Mouse (Mus musculus) stomach, embryonic 16.5 days (tissue): ENCODE results near the gene Arid3a. TPM values are rescaled to one million over a fixed set of nuclear protein-coding genes. Genes with fewer than 3 reads are reported as not detected.
A peak's percentile ranks its signal among the peaks of the same experiment; 100 is the strongest.

Experiments
- ATAC-seq: fragments of 200-750 bp; cut with Nextera tagmentation; 2 replicates; pipeline ENCODE4 v1.8.0; 2017; ENCODE audit warnings: moderate number of reproducible peaks, moderate TSS enrichment; ENCODE audit not compliant: insufficient read depth, low FRiP score
- H3K27ac ChIP-seq: fragments of 300-500 bp; sonication (generic); 2 replicates; pipeline ENCODE4 v1.5.1; 2014; ENCODE audit warnings: low read length
- H3K27me3 ChIP-seq: fragments of 300-500 bp; sonication (generic); 2 replicates; pipeline ENCODE4 v1.6.1; 2014; ENCODE audit warnings: low read length, control low read depth, mixed read lengths; ENCODE audit not compliant: control insufficient read depth, insufficient read depth
- H3K36me3 ChIP-seq: fragments of 300-500 bp; sonication (generic); 2 replicates; pipeline ENCODE4 v1.6.1; 2014; ENCODE audit warnings: low read length; ENCODE audit not compliant: control insufficient read depth, insufficient read depth
- H3K4me1 ChIP-seq: fragments of 300-500 bp; sonication (generic); 2 replicates; pipeline ENCODE4 v1.6.1; 2014; ENCODE audit warnings: low read length, control low read depth, mixed read lengths; ENCODE audit not compliant: control insufficient read depth, insufficient read depth
- H3K4me2 ChIP-seq: fragments of 300-500 bp; sonication (generic); 2 replicates; pipeline ENCODE4 v1.6.1; 2014; ENCODE audit warnings: low read depth, low read length, mixed read lengths
- H3K4me3 ChIP-seq: fragments of 300-500 bp; sonication (generic); replicated peaks from 2 replicates; pipeline ENCODE4 v1.5.1; 2014; ENCODE audit warnings: mild to moderate bottlenecking, low read length
- H3K9ac ChIP-seq: fragments of 300-500 bp; sonication (generic); 2 replicates; pipeline ENCODE4 v1.6.1; 2014; ENCODE audit warnings: low read length
- H3K9me3 ChIP-seq: fragments of 300-500 bp; sonication (generic); replicated peaks from 2 replicates; pipeline ENCODE4 v1.6.1; 2016; ENCODE audit warnings: low read length, control low read depth; ENCODE audit not compliant: control insufficient read depth
- WGBS: fragments of 180-500 bp; shearing (Covaris S2); extraction: QIAGEN DNeasy Blood & Tissue Kit; methylation state at CpG from one replicate; pipeline ENCODE4 v1.1.7; 2014; 5-methylcytosine and 5-hydroxymethylcytosine counted together
- polyA plus RNA-seq: library from polyadenylated mRNA; unstranded; fragments of >200 nt; fragmentation: Nextera tagmentation; extraction: Ambion mirVana; gene quantifications from 2 replicates; pipeline ENCODE4 v1.2.1, GENCODE M21; 2015

Gene Arid3a
- polyA plus RNA-seq, 1 experiment from 2014 or later = 5.2 TPM

DNA sequence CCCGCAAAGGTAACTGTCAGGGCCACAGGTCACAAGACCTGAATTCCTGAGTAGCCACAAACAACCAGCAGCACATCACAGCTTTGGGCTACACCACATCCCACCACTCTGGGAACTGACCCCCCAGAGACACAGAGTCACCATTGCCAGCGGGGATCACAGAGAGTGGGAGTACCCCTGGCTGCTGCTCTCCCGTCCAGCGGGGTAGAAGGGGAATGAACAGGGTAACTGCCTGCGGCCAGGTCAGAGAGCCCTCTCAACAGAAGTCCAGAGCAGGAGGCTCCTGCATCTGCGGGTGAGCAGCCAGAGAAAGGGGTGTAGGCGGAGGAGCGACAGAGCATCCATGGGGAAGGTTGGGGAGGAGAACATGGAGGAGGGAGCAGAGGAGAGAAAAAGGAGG, 10.8 kb upstream of the Arid3a start:
- H3K27ac ChIP-seq = peak overlapping the region; percentile 76
- H3K4me1 ChIP-seq = peaks cover 39% of the 10 kb centered on the region

DNA sequence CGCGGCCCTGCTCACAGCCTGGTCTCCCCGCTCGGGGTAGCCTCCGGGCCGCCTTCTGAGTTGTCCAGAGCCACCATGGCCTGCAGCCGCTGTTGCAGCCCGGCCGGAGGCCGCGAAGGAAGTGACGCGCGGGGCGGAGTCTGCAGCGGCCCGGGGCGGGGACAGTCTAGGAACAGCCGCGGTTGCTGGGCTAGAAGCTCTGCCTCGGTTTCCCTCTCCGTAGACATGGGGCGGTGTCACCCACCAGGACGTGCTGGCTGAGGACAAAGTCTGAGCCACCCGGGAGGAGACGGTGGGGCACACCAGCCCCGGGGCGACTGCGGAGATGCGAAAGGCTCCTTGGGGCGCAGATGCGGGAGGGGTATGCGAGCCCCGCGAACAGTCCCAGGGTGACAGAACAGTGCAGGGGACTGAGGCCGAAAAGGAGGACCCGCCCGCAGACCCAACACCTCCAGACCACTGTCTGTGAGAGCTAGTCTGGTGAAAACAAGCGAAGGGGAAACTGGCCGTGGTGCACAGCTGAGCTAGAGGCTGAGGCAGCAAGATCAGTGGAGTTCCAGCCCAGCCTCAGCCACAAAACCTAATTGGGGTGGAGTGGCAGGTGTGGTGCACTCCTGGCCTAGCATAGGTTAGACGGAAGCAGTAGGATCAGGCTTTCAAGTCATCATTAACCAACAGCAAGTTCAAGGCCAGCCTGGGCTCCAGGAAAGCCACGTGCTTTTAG, 9.9 kb upstream of the Arid3a start, which contains the start of gene Kiss1r:
Gene Kiss1r, plus strand, starts transcription at position 164 of the 724 bp plus-strand sequence.
- WGBS = 2% methylated on average over 42 of the region's 42 CpGs
- peak; percentile 84 for ATAC-seq
- peaks cover 43% of the 10 kb centered on the region for H3K27me3 ChIP-seq
- peak within 1 kb of the TSS; percentile 93 for H3K4me2 ChIP-seq
- peak within 1 kb of the TSS; percentile 72 for H3K4me3 ChIP-seq
- peaks cover 48% of the 10 kb centered on the region for H3K4me1 ChIP-seq
- no peaks in the 10 kb centered on the region for H3K9me3 ChIP-seq
- H3K9ac ChIP-seq = peak within 1 kb of the TSS; percentile 91
- H3K36me3 ChIP-seq = 0 out of 2 replicates have a peak, but pooled peaks cover under 1% of the 10 kb centered on the region
- H3K27ac ChIP-seq = peak within 1 kb of the TSS; percentile 76

More for the DNA sequence above, 10.8 kb upstream of the Arid3a start:
- H3K27me3 ChIP-seq = peaks cover 34% of the 10 kb centered on the region
- ATAC-seq = no peak
- H3K4me3 ChIP-seq = peak overlapping the region; percentile 72
- H3K9me3 ChIP-seq = no peaks in the 10 kb centered on the region
- 0 out of 2 replicates have a peak, but pooled peaks cover 4% of the 10 kb centered on the region for H3K36me3 ChIP-seq
- H3K4me2 ChIP-seq = peak overlapping the region; percentile 93
- peak overlapping the region; percentile 91 for H3K9ac ChIP-seq
- WGBS = 5% methylated on average over 8 of the region's 8 CpGs

DNA sequence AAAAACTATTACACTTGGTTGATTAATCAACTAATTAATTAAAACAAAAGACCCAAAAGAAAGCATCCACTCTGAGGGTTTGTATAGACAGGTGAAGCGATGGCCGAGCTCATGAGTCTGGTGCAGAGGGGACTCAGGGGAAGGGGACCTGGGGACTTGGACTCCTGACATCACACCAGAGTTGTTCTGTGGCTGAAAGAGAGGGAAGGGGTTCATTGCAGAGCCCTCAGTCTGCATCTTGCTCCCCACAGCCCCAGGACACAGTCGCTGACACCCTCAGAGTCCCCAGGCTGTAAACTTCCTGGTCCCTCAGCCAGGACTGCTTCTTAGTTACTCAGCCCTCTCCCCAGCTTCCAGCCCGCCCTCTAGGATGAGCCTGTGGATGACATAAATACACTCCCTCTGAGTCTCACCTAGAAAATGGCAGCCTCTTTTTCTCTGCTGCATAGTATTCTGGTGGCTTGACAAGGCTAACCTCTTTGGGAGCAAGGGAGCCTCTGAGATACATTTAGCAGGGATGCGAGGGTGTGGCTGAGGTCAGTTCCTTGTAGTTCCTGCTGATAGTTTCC, 9.2 kb upstream of the Arid3a start:
- H3K27ac ChIP-seq = no peak overlapping the region
- no peak overlapping the region for H3K9ac ChIP-seq
- 61% methylated on average over 5 of the region's 5 CpGs for WGBS

DNA sequence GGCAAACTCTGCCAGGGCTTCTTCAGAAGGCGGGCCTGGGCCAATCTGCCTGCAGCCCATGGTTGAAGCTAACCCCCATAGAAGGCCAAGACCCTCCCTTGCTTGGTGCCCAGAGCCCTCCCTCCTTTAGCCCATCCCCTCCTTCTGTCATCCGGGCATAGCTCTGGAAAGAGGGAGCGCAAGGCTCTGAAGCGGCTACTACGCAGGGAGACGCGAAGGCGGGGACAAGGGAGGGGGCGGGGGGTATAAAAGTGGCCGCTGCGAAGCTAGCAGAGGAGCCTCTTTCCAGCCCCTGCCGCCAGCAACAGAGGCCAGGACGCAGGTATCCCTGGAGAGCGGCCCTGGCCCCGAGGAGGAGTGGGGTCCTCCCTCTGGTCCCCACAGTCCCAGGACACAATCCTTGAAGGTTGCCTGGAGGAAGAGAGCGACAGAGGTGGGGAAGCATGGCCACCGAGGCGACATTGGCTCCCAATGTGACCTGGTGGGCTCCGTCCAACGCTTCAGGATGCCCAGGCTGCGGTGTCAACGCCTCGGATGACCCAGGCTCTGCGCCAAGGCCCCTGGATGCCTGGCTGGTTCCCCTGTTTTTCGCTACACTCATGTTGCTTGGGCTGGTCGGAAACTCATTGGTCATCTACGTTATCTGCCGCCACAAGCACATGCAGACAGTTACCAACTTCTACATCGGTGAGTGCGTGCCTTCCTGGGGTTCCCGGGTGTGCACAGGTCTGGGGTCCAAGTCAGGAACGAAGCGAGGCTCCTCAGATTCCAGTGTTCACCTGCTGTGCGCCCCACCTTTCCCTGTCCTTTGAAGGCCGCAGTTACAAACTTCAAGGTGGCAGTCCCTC, 8.4 kb upstream of the Arid3a start:
- peaks cover 48% of the 10 kb centered on the region for H3K4me1 ChIP-seq
- H3K4me2 ChIP-seq = no peak overlapping the region; the same call in 1 of the 2 replicates
- H3K9me3 ChIP-seq = no peaks in the 10 kb centered on the region
- WGBS = 11% methylated on average over 35 of the region's 35 CpGs
- peak overlapping the region; percentile 8 for H3K9ac ChIP-seq
- ATAC-seq = no peak
- no peaks in the 10 kb centered on the region for H3K36me3 ChIP-seq
- peak overlapping the region; percentile 5; the same call in 1 of the 2 replicates for H3K4me3 ChIP-seq
- no peak overlapping the region for H3K27ac ChIP-seq
- peaks cover 51% of the 10 kb centered on the region for H3K27me3 ChIP-seq

More for the DNA sequence above, 9.2 kb upstream of the Arid3a start:
- H3K27me3 ChIP-seq = peaks cover 49% of the 10 kb centered on the region
- H3K36me3 ChIP-seq = no peaks in the 10 kb centered on the region
- H3K4me3 ChIP-seq = peak overlapping the region; percentile 72; the same call in 1 of the 2 replicates
- peak overlapping the region; percentile 93; the same call in 1 of the 2 replicates for H3K4me2 ChIP-seq
- ATAC-seq = no peak
- no peaks in the 10 kb centered on the region for H3K9me3 ChIP-seq
- peaks cover 48% of the 10 kb centered on the region for H3K4me1 ChIP-seq

DNA sequence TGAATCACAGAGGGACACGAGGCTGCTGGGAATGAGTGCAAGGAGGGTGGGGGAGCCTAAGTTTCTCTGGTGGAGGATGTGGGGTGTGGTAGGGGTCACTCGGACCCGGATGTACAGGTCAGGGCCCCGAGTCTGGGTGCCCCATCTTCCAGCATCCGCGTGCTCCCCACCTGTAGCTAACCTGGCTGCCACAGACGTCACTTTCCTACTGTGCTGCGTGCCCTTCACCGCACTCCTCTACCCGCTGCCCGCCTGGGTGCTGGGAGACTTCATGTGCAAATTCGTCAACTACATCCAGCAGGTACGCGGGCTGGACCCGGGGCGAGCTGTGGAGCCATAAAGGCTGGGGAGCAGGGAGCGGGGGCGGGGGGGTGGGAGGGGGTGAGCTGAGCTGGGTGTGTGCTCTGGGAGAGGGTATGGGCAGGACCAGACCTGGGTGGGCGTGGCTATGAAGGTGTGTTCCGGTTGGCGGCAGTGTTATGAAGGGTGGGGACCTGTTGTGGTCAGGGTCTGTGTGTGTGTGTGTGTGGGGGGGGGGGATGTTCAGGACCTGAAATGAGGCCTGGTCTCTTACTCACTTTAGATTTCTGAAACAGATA, 7.5 kb upstream of the Arid3a start:
- H3K4me3 ChIP-seq = peak overlapping the region; percentile 22
- H3K4me1 ChIP-seq = peaks cover 42% of the 10 kb centered on the region
- H3K9me3 ChIP-seq = no peaks in the 10 kb centered on the region
- WGBS = 11% methylated on average over 21 of the region's 21 CpGs
- no peak for ATAC-seq
- no peaks in the 10 kb centered on the region for H3K36me3 ChIP-seq
- peak overlapping the region; percentile 38 for H3K4me2 ChIP-seq
- H3K9ac ChIP-seq = peak overlapping the region; percentile 8; the same call in 1 of the 2 replicates
- H3K27me3 ChIP-seq = peaks cover 51% of the 10 kb centered on the region
- no peak overlapping the region for H3K27ac ChIP-seq

DNA sequence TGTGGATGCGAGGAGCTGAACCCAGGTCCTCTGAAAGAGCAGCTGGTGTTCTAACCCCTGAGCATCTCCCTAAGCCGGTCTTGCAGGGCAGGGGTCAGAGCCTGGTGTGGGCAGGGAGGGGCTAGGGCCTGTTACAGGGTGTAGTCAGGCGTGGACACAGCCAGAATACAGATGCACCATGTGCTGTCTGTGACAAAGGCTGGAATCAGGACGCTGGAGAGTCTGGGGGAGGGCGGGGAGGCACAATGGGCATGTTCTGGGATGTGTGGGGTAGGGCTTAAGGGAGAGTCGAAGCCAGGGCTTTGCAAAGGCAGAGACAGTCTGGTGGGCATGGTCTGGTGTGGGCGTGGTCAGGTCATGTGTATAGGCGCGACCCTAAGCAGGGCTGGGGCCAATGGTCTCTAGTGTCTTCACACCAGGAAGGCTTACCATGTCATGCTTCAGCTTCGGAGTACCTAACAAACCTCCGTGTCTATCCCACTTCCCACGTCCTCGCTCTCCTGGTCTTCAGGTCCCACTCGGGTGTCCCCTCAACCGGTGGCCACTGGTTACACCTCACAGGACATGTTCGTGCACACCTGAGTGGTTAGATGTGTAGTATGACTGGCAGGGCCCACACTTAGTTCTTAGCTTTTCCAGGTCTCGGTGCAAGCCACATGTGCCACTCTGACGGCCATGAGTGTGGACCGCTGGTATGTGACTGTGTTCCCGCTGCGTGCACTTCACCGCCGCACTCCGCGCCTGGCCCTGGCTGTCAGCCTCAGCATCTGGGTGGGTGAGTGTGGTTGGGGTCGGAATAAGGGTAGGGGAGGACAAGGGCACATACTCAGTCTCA, 6.6 kb upstream of the Arid3a start:
- 25% methylated on average over 26 of the region's 26 CpGs for WGBS
- peaks cover 51% of the 10 kb centered on the region for H3K27me3 ChIP-seq
- no peak overlapping the region; the same call in 1 of the 2 replicates for H3K4me3 ChIP-seq

DNA sequence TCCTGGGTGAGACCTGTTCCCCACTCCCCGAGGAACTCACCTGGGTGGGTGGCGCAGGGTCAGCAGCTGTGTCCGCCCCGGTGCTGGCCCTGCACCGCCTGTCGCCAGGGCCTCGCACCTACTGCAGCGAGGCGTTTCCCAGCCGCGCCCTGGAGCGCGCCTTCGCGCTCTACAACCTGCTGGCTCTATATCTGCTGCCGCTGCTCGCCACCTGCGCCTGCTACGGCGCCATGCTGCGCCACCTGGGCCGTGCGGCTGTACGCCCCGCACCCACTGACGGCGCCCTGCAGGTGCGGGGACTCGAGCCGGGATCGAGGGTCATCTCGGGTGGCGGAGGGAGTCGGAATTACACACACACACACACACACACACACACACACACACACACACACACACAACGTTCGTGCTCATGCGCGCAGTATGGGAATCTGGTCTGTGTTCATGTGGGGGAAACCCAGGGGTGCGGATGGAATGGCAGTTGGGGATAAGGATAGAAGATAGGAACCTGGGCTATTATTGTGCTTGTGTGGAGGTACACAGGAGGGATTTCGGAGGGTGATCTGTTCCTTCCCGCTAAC, 5.8 kb upstream of the Arid3a start, which contains the start of gene R3hdm4:
Gene R3hdm4, minus strand, starts transcription at position 251 of the 578 bp plus-strand sequence.
- Histone ChIP-seq H3K4me1 (peaks cover 33% of the 10 kb centered on the region), H3K9me3 (no peaks in the 10 kb centered on the region), H3K4me2 (peak within 1 kb of the TSS; percentile 50), H3K36me3 (no peaks in the 10 kb centered on the region), H3K27me3 (peaks cover 51% of the 10 kb centered on the region), H3K27ac (no peak within 1 kb of the TSS), H3K9ac (peak within 1 kb of the TSS; percentile 46; the same call in 1 of the 2 replicates), H3K4me3 (peak within 1 kb of the TSS; percentile 28)
- WGBS = 4% methylated on average over 41 of the region's 41 CpGs
- no peak for ATAC-seq

More for the DNA sequence above, 6.6 kb upstream of the Arid3a start:
- peaks cover 34% of the 10 kb centered on the region for H3K4me1 ChIP-seq
- H3K9ac ChIP-seq = no peak overlapping the region
- H3K36me3 ChIP-seq = no peaks in the 10 kb centered on the region
- no peak overlapping the region for H3K4me2 ChIP-seq
- no peak overlapping the region for H3K27ac ChIP-seq
- no peak for ATAC-seq
- H3K9me3 ChIP-seq = no peaks in the 10 kb centered on the region
